Mouse (Mus musculus): ENCODE data around the gene Gm17482.

DNA sequence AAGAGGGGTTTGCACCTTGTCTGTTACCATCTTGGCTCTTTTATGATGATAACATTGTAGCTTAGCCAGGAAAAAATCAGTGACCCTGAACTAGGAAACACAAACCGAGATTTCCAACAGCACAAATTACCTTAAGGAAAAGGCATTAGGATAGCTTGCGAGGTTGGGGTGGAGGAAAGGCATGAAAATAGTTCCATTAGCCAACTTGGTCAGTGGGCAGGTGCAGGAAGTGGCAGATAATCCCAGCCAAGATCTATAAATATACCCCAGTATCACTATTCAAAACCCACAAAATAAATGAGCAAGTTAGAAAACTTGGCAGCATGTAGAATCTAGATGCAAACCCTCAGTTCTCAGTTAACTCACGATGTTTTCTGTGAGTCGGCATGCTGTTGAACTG lies 4.7 kb downstream of the Gm17482 start:
- TF ChIP-seq CTCF (IDR thresholded peaks at IDR 0.05; ENCODE audit: low read depth) (no peak), EP300 (IDR thresholded peaks at IDR 0.05; ENCODE audit: low read depth) (no peak)

All from liver, embryonic 14.5 days (tissue).